Mouse (Mus musculus) retina, adult 2 months (tissue): ENCODE measurements around the gene Ddr1.
A peak's percentile ranks its signal among the peaks of the same experiment; 100 is the strongest.
"Not testable (repeated sequence)": the region's sequence is repeated elsewhere in the genome, so short reads cannot be mapped to it uniquely, and the experiment has no call there.

Source experiments
- DNase-seq: peaks from one replicate; pipeline ENCODE4 v3.0.0-alpha.2; 2012; ENCODE audit warnings: low read depth, low spot score

Ddr1 gene

GRCm38 (mm10) chr17:35704621-35705464 is at the start of gene Ddr1:
TSS of gene Ddr1 (minus strand) at chr17:35704621.
- DNase-seq: no peak

GRCm38 (mm10) chr17:35753668-35754067 is 49.2 kb upstream of the Ddr1 start:
- DNase-seq: no peak

- DNase-seq: no peak
Measured at GRCm38 (mm10) chr17:35752221-35752811, 47.9 kb upstream of the Ddr1 start.

GRCm38 (mm10) chr17:35749685-35750084 is 45.3 kb upstream of the Ddr1 start:
- DNase-seq: no peak

GRCm38 (mm10) chr17:35744361-35744760 is 39.9 kb upstream of the Ddr1 start:
- DNase-seq: no peak

GRCm38 (mm10) chr17:35742948-35743347 is 38.5 kb upstream of the Ddr1 start:
- no peak for DNase-seq

GRCm38 (mm10) chr17:35741589-35742226 is 37.3 kb upstream of the Ddr1 start:
- no peak for DNase-seq

- DNase-seq: no peak
Measured at GRCm38 (mm10) chr17:35740276-35740880, 36.0 kb upstream of the Ddr1 start.

GRCm38 (mm10) chr17:35739675-35740074 is 35.3 kb upstream of the Ddr1 start:
- no peak for DNase-seq

GRCm38 (mm10) chr17:35737743-35738142 is 33.3 kb upstream of the Ddr1 start:
- peak; percentile 61 for DNase-seq

GRCm38 (mm10) chr17:35736280-35736960 is 32.0 kb upstream of the Ddr1 start:
- no peak for DNase-seq

GRCm38 (mm10) chr17:35734478-35734877 is 30.1 kb upstream of the Ddr1 start:
- DNase-seq: no peak

GRCm38 (mm10) chr17:35733398-35733797 is 29.0 kb upstream of the Ddr1 start:
- DNase-seq: no peak

GRCm38 (mm10) chr17:35731431-35732145 is 27.2 kb upstream of the Ddr1 start:
- no peak for DNase-seq

- not testable (repeated sequence) for DNase-seq
Measured at GRCm38 (mm10) chr17:35730112-35730511, 25.7 kb upstream of the Ddr1 start.

GRCm38 (mm10) chr17:35728821-35729220 is 24.4 kb upstream of the Ddr1 start:
- DNase-seq: no peak

- DNase-seq: no peak
Measured at GRCm38 (mm10) chr17:35727471-35728205, 23.2 kb upstream of the Ddr1 start.

- no peak for DNase-seq
Measured at GRCm38 (mm10) chr17:35727028-35727427, 22.6 kb upstream of the Ddr1 start.

GRCm38 (mm10) chr17:35725286-35726232 is 21.1 kb upstream of the Ddr1 start:
- DNase-seq: peak; percentile 53
